Mouse (Mus musculus) liver, embryonic 14.5 days (tissue): ENCODE measurements around the gene Nbdy. TPM values are rescaled to one million over a fixed set of nuclear protein-coding genes. Genes with fewer than 3 reads are reported as not detected.

Source experiments
- ATAC-seq: fragments of 200-750 bp; cut with Nextera tagmentation; 2 replicates; pipeline ENCODE4 v1.8.0; 2017; ENCODE audit warnings: moderate number of reproducible peaks, mild to moderate bottlenecking, moderate library complexity; ENCODE audit not compliant: insufficient read depth
- DNase-seq, 3 experiments: peaks; one replicate each; pipeline ENCODE4 v3.0.0-alpha.2; 2012 to 2013; ENCODE audit warnings: low read depth in 3 of 3, low spot score in 3 of 3
- H3K27ac ChIP-seq: fragments of 300-500 bp; sonication (generic); 2 replicates; pipeline ENCODE4 v1.5.1; 2014; ENCODE audit warnings: moderate library complexity, mild to moderate bottlenecking, control low read depth, inconsistent platforms
- H3K27me3 ChIP-seq: fragments of 300-500 bp; sonication (generic); 2 replicates; pipeline ENCODE4 v1.6.1; 2014; ENCODE audit warnings: mild to moderate bottlenecking, low read length, moderate library complexity; ENCODE audit not compliant: control insufficient read depth, insufficient read depth
- H3K36me3 ChIP-seq: fragments of 300-500 bp; sonication (generic); replicated peaks from 2 replicates; pipeline ENCODE4 v1.6.1; 2014; ENCODE audit warnings: low read depth; ENCODE audit not compliant: control insufficient read depth, insufficient read depth
- H3K4me1 ChIP-seq, 2 experiments: fragments of 200-500 bp in 1 of 2; fragments of 300-500 bp in 1 of 2; sonication (generic) in 1 of 2; replicated peaks; 2 replicates each; pipeline ENCODE4 v1.6.1; 2012 to 2014; ENCODE audit warnings: antibody characterized with exemption in 1 of 2, inconsistent platforms in 1 of 2, low read length in 1 of 2; ENCODE audit not compliant: control insufficient read depth in 2 of 2, insufficient read depth in 2 of 2
- H3K4me2 ChIP-seq: fragments of 300-500 bp; sonication (generic); 2 replicates; pipeline ENCODE4 v1.6.1; 2014; ENCODE audit warnings: low read depth, mild to moderate bottlenecking, control low read depth, moderate library complexity
- H3K4me3 ChIP-seq, 2 experiments: fragments of 200-500 bp in 1 of 2; fragments of 300-500 bp in 1 of 2; sonication (generic) in 1 of 2; 2 replicates each; pipeline ENCODE4 v1.5.1; 2012 to 2014; ENCODE audit warnings: low read depth in 2 of 2, low read length in 2 of 2, mild to moderate bottlenecking in 2 of 2, control low read depth in 1 of 2, inconsistent platforms in 1 of 2, moderate library complexity in 1 of 2; ENCODE audit not compliant: insufficient read depth in 1 of 2
- H3K9ac ChIP-seq: fragments of 300-500 bp; sonication (generic); replicated peaks from 2 replicates; pipeline ENCODE4 v1.6.1; 2014; ENCODE audit warnings: mild to moderate bottlenecking, control low read depth, moderate library complexity
- H3K9me3 ChIP-seq: fragments of 300-500 bp; sonication (generic); 2 replicates; pipeline ENCODE4 v1.6.1; 2016; ENCODE audit warnings: low read length, mixed read lengths; ENCODE audit not compliant: control insufficient read depth
- CTCF ChIP-seq: IDR thresholded peaks from 2 replicates; pipeline ENCODE4 v1.5.1; 2016; ENCODE audit warnings: antibody characterized with exemption, low read depth, control low read depth
- EP300 ChIP-seq: IDR thresholded peaks from 2 replicates; pipeline ENCODE4 v1.6.1; 2016; ENCODE audit warnings: antibody characterized with exemption, low read depth
- WGBS: fragments of 180-500 bp; shearing (Covaris S2); extraction: QIAGEN DNeasy Blood & Tissue Kit; methylation state at CpG from one replicate; pipeline ENCODE4 v1.1.7; 2014; ENCODE audit not compliant: insufficient replicate concordance; 5-methylcytosine and 5-hydroxymethylcytosine counted together
- polyA plus RNA-seq, 2 experiments: library from polyadenylated mRNA; depleted of rRNA in 1 of 2; stranded (reverse) in 1 of 2; unstranded in 1 of 2; fragments of >200 nt; fragmentation: Nextera tagmentation in 1 of 2; extraction: Ambion mirVana in 1 of 2; gene quantifications; 2 replicates each; pipeline versions ENCODE4 v1.2.1 to v1.2.3; 2012 to 2014

Gene Nbdy
- 9.1 and 11.5 TPM in 2 replicates for polyA plus RNA-seq (2012; rRNA removed)
- polyA plus RNA-seq (2014; fragmentation: Nextera tagmentation; extraction: Ambion mirVana) = 17.4 and 17.8 TPM in 2 replicates

DNA sequence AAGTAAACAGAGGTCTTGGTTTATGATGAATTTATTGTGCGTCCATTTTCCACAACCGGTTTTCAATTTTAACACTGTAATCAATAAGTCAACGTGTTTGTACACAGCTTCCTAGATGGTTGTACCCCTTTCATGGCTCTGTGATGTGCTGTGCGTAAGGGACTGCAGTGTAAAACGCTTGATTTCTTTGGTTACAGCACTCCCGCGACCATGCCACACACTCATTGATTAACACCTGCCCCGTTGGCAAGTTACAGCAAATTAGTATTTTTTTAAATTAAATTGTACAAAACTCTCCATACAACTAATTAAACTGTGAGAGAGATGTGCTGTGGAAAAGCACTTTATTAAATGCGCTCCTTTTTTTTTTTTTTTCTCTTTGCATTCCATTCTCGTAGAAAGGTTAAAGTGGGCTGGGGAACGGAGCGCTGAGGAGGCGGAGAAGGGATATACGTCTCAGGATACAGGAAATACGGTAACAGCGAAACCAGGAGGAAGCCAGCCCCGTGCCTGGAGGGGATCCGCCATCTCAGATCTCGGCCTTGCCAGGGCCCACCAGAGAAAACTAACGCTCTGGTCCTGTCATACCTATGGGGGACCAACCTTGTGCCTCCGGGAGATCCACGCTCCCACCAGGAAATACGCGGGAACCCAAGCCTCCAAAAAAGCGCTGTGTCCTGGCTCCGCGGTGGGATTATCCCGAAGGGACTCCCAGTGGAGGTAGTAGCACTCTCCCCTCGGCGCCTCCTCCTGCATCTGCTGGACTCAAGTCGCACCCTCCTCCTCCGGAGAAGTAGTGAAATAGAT, at the start of gene Nbdy:
Gene Nbdy (plus strand): TSS at position 481 of the 807 bp plus-strand sequence.
- DNase-seq (peak; percentile 10 to 17 (median 12)), ATAC-seq (peak; percentile 87)
- Histone ChIP-seq H3K4me3 (peak within 1 kb of the TSS; percentile 58 to 78), H3K9me3 (no peaks in the 10 kb centered on the region), H3K9ac (peak within 1 kb of the TSS; percentile 66), H3K27ac (no peak within 1 kb of the TSS), H3K36me3 (no peaks in the 10 kb centered on the region), H3K4me2 (peak within 1 kb of the TSS; percentile 52), H3K4me1 (no peaks in the 10 kb centered on the region), H3K27me3 (no peaks in the 10 kb centered on the region)
- WGBS = 8% methylated on average over 32 of the region's 32 CpGs
- TF ChIP-seq CTCF = no peak
- TF ChIP-seq EP300 = no peak

DNA sequence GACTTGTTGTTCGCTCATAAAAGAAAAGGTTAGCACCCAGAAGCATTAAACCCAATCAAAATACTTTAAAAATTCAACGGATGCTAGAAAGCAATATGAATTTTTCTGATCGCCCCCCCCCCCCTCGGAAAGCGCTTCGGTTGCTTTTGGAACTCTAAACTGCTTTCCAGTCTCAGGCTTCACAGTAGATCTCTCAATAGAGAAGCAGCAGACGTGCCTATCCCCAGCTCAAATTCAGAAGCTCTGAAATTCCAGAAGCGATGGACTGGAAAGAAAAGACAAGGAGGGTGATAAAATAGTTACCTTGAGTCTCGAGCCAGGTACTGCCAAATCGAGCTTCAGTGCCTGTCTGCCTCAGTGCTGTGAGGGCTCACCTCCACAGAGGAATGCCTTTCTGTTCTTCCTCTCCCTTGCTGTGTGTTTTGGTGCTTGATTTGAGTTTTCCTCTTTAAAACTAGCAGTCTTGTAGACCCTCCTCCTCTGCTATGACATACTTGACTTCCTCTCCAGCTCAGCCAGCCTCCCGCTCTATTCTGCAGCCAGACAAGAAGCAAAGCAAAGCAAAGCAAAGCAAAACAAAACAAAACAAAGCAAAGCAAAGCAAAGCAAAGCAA, 27.5 kb upstream of the Nbdy start, which contains the start of gene Kctd12b:
Gene Kctd12b (minus strand): TSS at position 610 of the 614 bp plus-strand sequence.
- ATAC-seq (no peak), DNase-seq (no peak)
- H3K4me2 ChIP-seq = peak within 1 kb of the TSS; percentile 20; the same call in 1 of the 2 replicates
- H3K4me3 ChIP-seq = peak within 1 kb of the TSS in 1 of 2 experiments; percentile 45; a peak in 2 of 4 replicates
- no peaks in the 10 kb centered on the region for H3K9me3 ChIP-seq
- no peak within 1 kb of the TSS for H3K9ac ChIP-seq
- H3K27ac ChIP-seq = no peak within 1 kb of the TSS
- H3K27me3 ChIP-seq = no peaks in the 10 kb centered on the region
- H3K4me1 ChIP-seq = no peaks in the 10 kb centered on the region
- WGBS = 24% methylated on average over 11 of the region's 11 CpGs
- no peaks in the 10 kb centered on the region for H3K36me3 ChIP-seq
- TF ChIP-seq EP300 (no peak), CTCF (no peak)

DNA sequence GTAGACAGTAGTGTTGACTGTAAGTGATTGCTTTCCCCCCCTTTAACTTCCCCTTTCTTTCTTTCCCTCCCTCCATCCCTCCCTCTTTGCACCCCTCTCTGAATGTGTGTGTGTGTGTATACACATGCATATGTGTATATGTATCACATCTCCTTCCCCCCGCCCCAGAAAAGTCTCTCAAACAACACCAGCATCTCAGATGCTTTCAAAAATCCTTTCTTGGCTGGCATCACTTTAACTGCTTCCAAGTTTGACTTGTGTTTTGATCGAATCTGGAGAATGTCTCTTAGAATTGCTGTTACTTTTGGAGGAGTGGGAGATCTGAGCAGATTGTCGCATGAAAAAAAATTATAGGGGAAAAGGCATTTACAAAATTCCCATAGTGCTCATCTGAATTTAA, 22.9 kb upstream of the Nbdy start:
- H3K4me1 ChIP-seq = no peaks in the 10 kb centered on the region
- H3K27me3 ChIP-seq = no peaks in the 10 kb centered on the region
- no peak for DNase-seq
- H3K4me2 ChIP-seq = no peak overlapping the region
- no peaks in the 10 kb centered on the region for H3K9me3 ChIP-seq
- WGBS = 54% methylated on average over 3 of the region's 3 CpGs
- no peaks in the 10 kb centered on the region for H3K36me3 ChIP-seq
- H3K4me3 ChIP-seq = no peak overlapping the region
- H3K27ac ChIP-seq = no peak overlapping the region
- no peak overlapping the region for H3K9ac ChIP-seq
- no peak for ATAC-seq
- no peak for TF ChIP-seq CTCF
- TF ChIP-seq EP300 = no peak

DNA sequence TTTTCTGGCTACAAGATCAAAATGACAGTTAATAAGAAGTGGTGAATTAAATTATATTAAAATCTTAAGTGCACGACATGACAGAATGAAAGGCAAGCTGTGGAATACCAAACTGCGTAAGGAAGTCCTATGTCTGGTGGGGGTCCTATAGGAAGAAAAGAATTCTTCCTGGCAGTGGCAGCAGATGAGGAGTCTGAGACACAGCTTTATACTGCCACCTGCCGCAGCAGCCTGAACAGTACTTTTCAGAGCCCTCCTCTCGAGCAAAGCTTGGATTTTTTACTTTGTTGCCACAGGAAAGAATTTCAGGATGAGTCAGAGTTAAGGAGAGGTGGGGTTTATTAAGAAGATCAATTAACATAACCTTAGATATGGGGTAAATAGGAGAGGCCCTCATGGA, 15.7 kb upstream of the Nbdy start:
- H3K27ac ChIP-seq = no peak overlapping the region
- WGBS = 31% methylated on average over 4 of the region's 4 CpGs
- TF ChIP-seq EP300 (no peak), CTCF (peak; percentile 5; the same call in 1 of the 2 replicates)
- H3K4me1 ChIP-seq = no peaks in the 10 kb centered on the region
- H3K4me2 ChIP-seq = no peak overlapping the region
- ATAC-seq = no peak
- no peak overlapping the region for H3K4me3 ChIP-seq
- H3K9ac ChIP-seq = no peak overlapping the region
- no peaks in the 10 kb centered on the region for H3K9me3 ChIP-seq
- no peaks in the 10 kb centered on the region for H3K36me3 ChIP-seq
- H3K27me3 ChIP-seq = no peaks in the 10 kb centered on the region
- no peak for DNase-seq

- Histone ChIP-seq H3K27ac (no peak overlapping the region), H3K9ac (no peak overlapping the region), H3K36me3 (no peaks in the 10 kb centered on the region), H3K4me3 (no peak overlapping the region), H3K27me3 (no peaks in the 10 kb centered on the region), H3K4me1 (no peaks in the 10 kb centered on the region), H3K4me2 (no peak overlapping the region), H3K9me3 (no peaks in the 10 kb centered on the region)
- no peak for DNase-seq
- TF ChIP-seq EP300 (no peak), CTCF (no peak)
- ATAC-seq = no peak
- 81% methylated on average over 2 of the region's 2 CpGs for WGBS
Observed at GRCm38 (mm10) chrX:153716716-153717115, 6.7 kb upstream of the Nbdy start.
